Mouse (Mus musculus) CD4-positive helper T cell, adult 2 months (primary cell): ENCODE results near the gene Arsg.
A peak's percentile ranks its signal among the peaks of the same experiment; 100 is the strongest.

Source experiments
- DNase-seq: peaks from one replicate; pipeline ENCODE4 v3.0.0-alpha.2; 2012; ENCODE audit warnings: low read depth, missing footprints, low spot score

The Arsg gene

GRCm38 (mm10) chr11:109494890-109495770, 22.0 kb downstream of the Arsg start:
- DNase-seq, result peak; percentile 32

- peak; percentile 68 for DNase-seq
These were observed 22.7 kb downstream of the Arsg start for GRCm38 (mm10) chr11:109495771-109496474.

GRCm38 (mm10) chr11:109496475-109496993, 23.4 kb downstream of the Arsg start:
- DNase-seq, result no peak

- DNase-seq, result peak; percentile 56
These were observed 24.0 kb downstream of the Arsg start for GRCm38 (mm10) chr11:109496996-109497714.

GRCm38 (mm10) chr11:109497990-109498389, 24.8 kb downstream of the Arsg start:
- DNase-seq, result no peak

GRCm38 (mm10) chr11:109500206-109500605, 27.0 kb downstream of the Arsg start:
- no peak for DNase-seq

- no peak for DNase-seq
These were observed 31.8 kb downstream of the Arsg start for GRCm38 (mm10) chr11:109504977-109505376.

- no peak for DNase-seq
These were observed 32.6 kb downstream of the Arsg start for GRCm38 (mm10) chr11:109505823-109506222.

GRCm38 (mm10) chr11:109507068-109507467, 33.9 kb downstream of the Arsg start:
- DNase-seq, result no peak

GRCm38 (mm10) chr11:109512995-109513675, 40.0 kb downstream of the Arsg start:
- DNase-seq, result no peak

- no peak for DNase-seq
These were observed 41.0 kb downstream of the Arsg start for GRCm38 (mm10) chr11:109514064-109514612.

GRCm38 (mm10) chr11:109517330-109517729, 44.2 kb downstream of the Arsg start:
- DNase-seq, result no peak

- no peak for DNase-seq
These were observed 44.6 kb downstream of the Arsg start for GRCm38 (mm10) chr11:109517816-109518215.

- no peak for DNase-seq
These were observed 47.8 kb downstream of the Arsg start for GRCm38 (mm10) chr11:109520958-109521357.

- DNase-seq, result no peak
These were observed 51.7 kb downstream of the Arsg start for GRCm38 (mm10) chr11:109524869-109525268.

- DNase-seq, result no peak
These were observed 52.4 kb downstream of the Arsg start for GRCm38 (mm10) chr11:109525571-109525970.

- no peak for DNase-seq
These were observed 56.9 kb downstream of the Arsg start for GRCm38 (mm10) chr11:109530030-109530429.

- DNase-seq, result no peak
These were observed 62.8 kb downstream of the Arsg start for GRCm38 (mm10) chr11:109535966-109536365.

- DNase-seq, result no peak
These were observed 63.8 kb downstream of the Arsg start for GRCm38 (mm10) chr11:109536939-109537338.

GRCm38 (mm10) chr11:109539290-109539689, 66.1 kb downstream of the Arsg start:
- no peak for DNase-seq

GRCm38 (mm10) chr11:109543466-109543865, 70.3 kb downstream of the Arsg start:
- no peak for DNase-seq
